Mouse (Mus musculus): Measurements from ENCODE around the gene Fibcd1. TPM values are rescaled to one million over a fixed set of nuclear protein-coding genes. Genes with fewer than 3 reads are reported as not detected.

Gene Fibcd1
- total RNA-seq, 2 experiments from 2014 or later, result 7.0 to 13.3 TPM

GRCm38 (mm10) chr2:31823933-31824730 is 21.7 kb downstream of the Fibcd1 start:
- DNase-seq (ENCODE audit: extremely low spot score in 1 of 2, low spot score in 2 of 2), result no peak
- intact Hi-C loops (cut with DNase I), result no loop called here

DNA sequence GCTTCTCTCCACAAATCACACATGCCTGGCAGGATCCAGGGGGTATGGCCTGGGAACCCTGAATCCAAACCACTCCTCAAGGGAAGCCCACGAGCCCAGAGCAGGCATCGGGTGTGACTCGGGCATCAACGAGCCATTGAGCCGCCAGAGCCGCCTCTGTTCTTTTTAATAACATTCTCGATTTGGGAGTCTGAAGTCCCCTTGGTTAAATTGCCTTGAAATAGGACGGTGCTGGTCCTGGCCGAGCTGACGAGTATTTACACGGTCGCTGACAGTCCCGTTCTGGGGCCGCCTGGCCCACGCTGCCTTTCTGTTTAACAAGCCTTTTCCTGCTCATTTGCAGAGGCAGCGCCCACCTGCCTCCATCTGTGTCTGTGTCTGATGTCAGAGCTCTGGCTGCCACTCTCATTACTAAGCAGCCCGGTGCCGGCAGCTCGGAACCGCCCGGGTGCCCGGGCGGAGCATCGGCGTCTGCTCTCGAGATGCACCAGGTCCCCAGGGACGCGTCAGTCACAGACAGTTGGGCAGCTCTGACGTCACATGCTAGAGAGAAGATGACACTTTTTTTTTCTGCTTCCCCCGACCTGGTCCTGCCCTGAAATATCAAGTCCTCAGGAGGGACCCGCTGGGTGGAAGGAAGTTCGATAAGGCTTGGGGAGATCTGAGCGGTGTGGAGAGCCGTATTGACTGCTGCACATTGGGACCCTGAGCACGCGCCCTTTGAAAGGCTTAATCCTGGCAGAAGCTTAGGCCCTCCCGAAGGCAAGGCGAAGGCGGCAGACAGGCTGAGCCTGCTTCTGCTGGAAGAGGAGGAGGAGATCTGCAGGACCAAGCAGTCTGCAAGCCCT is 23.1 kb downstream of the Fibcd1 start:
- DNase-seq (ENCODE audit: extremely low spot score in 1 of 2, low spot score in 2 of 2), result peak; percentile 59 to 69
- intact Hi-C loops (cut with DNase I), result no loop called here

- intact Hi-C loops (cut with DNase I), result loop anchor here (1.0 to 5.0 kb wide), 2 partner anchors 67 to 100 kb away; no protein-coding TSS in a partner anchor
These were observed 30.4 kb downstream of the Fibcd1 start for GRCm38 (mm10) chr2:31815367-31815766.

DNA sequence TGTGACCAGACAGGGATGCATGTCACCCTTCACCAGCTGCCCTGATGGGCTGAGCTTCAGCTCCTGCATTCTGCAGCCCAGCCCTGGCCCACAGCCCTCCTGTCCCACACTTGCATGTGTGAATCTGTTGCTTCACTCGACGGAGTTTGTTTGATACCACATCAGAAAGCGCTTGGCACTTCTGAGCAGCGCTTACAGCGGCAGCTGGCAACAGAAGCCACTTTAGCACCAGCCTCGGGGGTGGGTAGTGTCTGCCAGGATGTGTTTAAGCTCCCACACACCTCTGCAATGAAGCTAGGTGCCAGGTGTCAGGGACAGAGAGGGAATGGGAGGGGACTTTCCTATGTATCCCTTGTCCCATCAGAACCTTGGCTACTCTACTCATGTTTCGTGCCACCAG is 31.1 kb downstream of the Fibcd1 start:
- DNase-seq (ENCODE audit: extremely low spot score in 1 of 2, low spot score in 2 of 2), result no peak
- intact Hi-C loops (cut with DNase I), result loop anchor here (1.0 to 5.0 kb wide), 2 partner anchors 68 to 101 kb away; no protein-coding TSS in a partner anchor

More at GRCm38 (mm10) chr2:31815367-31815766, 30.4 kb downstream of the Fibcd1 start:
- peak in 1 of 2 experiments; percentile 77 for DNase-seq (ENCODE audit: extremely low spot score in 1 of 2, low spot score in 2 of 2)

- intact Hi-C loops (cut with DNase I), result no loop called here
- DNase-seq (ENCODE audit: extremely low spot score in 1 of 2, low spot score in 2 of 2), result no peak
These were observed 32.2 kb downstream of the Fibcd1 start for GRCm38 (mm10) chr2:31813641-31814040.

DNA sequence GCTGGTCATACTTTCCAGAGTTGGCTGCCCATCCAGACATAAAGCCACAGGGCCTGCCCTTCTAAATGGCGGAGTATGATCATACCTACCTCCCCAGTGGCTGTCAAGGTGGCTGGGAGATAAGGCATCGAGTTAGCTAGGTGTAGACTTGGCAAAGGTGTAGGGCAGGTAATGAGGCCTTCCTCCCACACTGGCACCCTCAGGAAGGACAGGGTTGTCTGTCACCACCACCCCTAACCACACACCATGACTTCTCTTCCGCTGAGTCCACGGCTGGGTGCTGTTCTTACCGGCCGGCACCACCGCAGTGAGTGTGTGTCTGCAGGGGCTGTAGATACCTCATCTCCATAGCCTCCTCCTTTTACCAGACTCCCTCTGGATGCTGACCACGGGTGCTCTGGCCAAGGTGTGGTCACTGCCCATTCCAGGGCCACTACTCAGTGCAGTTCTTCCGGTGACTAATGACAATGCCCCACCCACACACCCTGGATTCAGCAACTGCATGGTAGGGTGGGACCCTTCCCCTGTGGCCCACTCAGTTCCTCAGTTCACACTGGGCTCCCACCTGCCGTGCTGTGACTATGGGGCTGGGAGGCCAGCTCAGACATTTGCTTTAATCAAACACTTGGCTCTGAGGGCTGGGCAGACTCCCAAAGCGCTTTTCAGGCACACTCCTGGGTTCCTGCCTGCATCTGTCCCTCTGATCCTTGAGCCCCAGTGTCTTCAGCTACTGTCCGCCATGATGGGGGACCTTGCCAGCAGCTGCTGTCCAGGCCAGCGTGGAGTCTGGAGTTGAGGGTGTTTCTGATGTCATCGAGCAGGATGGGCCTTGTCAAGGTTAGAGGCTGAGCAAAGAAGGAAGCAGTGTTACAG is 34.5 kb downstream of the Fibcd1 start:
- intact Hi-C loops (cut with DNase I), result no loop called here
- DNase-seq (ENCODE audit: extremely low spot score in 1 of 2, low spot score in 2 of 2), result no peak

GRCm38 (mm10) chr2:31810444-31810843 is 35.4 kb downstream of the Fibcd1 start, which contains the start of gene Qrfp:
Gene Qrfp (minus strand): TSS chr2:31810580.
- intact Hi-C loops (cut with DNase I), result no loop called here
- no peak for DNase-seq (ENCODE audit: extremely low spot score in 1 of 2, low spot score in 2 of 2)

GRCm38 (mm10) chr2:31809358-31809740 is 36.5 kb downstream of the Fibcd1 start:
- no peak for DNase-seq (ENCODE audit: extremely low spot score in 1 of 2, low spot score in 2 of 2)
- intact Hi-C loops (cut with DNase I), result no loop called here

GRCm38 (mm10) chr2:31808410-31809357 is 37.1 kb downstream of the Fibcd1 start:
- no peak for DNase-seq (ENCODE audit: extremely low spot score in 1 of 2, low spot score in 2 of 2)
- intact Hi-C loops (cut with DNase I), result no loop called here

GRCm38 (mm10) chr2:31806639-31807382 is 39.0 kb downstream of the Fibcd1 start:
- intact Hi-C loops (cut with DNase I), result no loop called here
- DNase-seq (ENCODE audit: extremely low spot score in 1 of 2, low spot score in 2 of 2), result no peak

DNA sequence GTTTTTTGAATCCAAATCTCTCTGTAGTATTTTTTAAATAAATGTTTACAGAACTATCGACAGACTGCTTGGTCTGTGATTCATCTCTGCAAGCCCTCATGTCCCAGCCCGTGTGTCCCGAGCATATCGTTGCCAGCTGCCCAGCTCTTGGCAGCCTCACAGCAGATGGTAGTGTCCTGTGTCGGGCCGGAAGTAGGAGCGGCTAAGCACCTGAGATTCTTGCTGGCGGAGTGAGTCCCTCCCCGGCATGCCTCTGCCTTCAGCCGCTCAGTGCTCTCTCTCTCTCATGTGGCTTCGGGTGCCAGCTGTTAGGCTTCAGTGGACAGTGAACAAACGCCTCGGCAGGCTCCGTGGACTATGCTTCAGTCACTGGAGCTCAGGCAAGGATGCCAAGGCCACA is 42.3 kb downstream of the Fibcd1 start:
- DNase-seq (ENCODE audit: extremely low spot score in 1 of 2, low spot score in 2 of 2), result no peak
- intact Hi-C loops (cut with DNase I), result no loop called here

DNA sequence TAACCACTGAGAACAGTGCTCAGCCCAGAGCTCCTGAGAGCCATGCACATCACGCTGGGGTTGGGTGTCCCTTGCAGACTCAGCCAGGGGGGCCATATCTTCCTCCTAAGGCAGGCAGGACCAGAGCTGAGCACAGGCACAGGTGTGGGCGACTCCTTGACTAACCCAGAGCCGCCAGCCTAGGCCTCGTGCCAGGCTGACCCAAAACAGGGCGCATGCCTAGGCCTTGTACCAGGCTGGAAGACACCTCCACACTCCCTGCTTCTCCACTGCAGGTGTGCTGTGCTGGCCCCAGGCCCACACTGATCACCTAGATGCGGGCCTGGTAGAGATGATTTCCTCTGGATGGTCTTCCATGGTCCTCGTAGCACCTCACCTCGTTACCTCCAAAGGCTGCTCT is 43.0 kb downstream of the Fibcd1 start:
- intact Hi-C loops (cut with DNase I), result no loop called here
- DNase-seq (ENCODE audit: extremely low spot score in 1 of 2, low spot score in 2 of 2), result no peak

DNA sequence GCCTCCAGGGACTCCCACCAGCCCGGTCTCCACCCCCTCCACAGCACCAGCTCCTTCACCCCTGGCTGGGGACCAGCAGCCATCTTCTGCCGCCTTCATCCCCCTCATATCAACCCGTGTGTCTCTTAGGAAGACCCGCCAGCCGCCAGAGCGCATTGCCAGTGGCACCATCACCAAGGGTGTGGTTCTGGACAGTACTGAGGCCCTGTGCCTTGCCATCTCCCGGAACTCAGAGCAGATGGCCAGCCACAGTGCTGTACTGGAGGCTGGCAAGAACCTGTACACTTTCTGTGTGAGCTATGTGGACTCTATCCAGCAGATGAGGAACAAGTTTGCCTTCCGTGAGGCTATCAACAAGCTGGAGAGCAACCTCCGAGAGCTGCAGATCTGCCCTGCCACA is 44.4 kb downstream of the Fibcd1 start:
- no peak for DNase-seq (ENCODE audit: extremely low spot score in 1 of 2, low spot score in 2 of 2)

GRCm38 (mm10) chr2:31796943-31797342 is 48.9 kb downstream of the Fibcd1 start:
- DNase-seq (ENCODE audit: extremely low spot score in 1 of 2, low spot score in 2 of 2), result no peak
- intact Hi-C loops (cut with DNase I), result no loop called here

More for the DNA sequence above, 44.4 kb downstream of the Fibcd1 start:
- intact Hi-C loops (cut with DNase I), result no loop called here

- intact Hi-C loops (cut with DNase I), result no loop called here
- DNase-seq (ENCODE audit: extremely low spot score in 1 of 2, low spot score in 2 of 2), result no peak
These were observed 53.2 kb downstream of the Fibcd1 start for GRCm38 (mm10) chr2:31792611-31793010.

DNA sequence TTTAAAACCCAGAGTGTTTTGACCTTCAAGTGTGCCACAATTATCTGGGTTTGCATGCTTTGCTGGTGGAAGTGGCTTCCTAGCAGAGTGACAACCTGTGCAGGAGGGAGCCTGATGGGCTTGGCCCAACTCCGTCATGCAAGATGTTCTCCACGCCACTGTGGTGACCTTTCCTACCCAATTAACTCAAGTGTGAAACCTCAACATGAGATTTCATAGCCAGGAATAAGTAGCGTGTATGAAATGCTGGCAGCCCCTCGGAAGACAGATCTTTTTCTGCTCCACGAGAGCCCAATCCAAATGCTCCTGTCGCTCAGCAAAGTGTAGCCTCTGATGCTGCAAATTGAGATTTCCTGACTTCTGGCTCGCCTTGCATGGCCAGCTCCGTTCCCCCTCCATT is 54.5 kb downstream of the Fibcd1 start:
- DNase-seq (ENCODE audit: extremely low spot score in 1 of 2, low spot score in 2 of 2), result no peak
- intact Hi-C loops (cut with DNase I), result no loop called here

GRCm38 (mm10) chr2:31790728-31791251 is 55.0 kb downstream of the Fibcd1 start:
- DNase-seq (ENCODE audit: extremely low spot score in 1 of 2, low spot score in 2 of 2), result no peak
- intact Hi-C loops (cut with DNase I), result no loop called here
